Mouse (Mus musculus) kidney, embryonic 16.5 days (tissue): ENCODE results near the gene Ube2s. TPM values are rescaled to one million over a fixed set of nuclear protein-coding genes. Genes with fewer than 3 reads are reported as not detected.

Experiments
- ATAC-seq: fragments of 200-750 bp; cut with Nextera tagmentation; 2 replicates; pipeline ENCODE4 v1.8.0; 2017; ENCODE audit warnings: moderate TSS enrichment; ENCODE audit not compliant: low FRiP score, low TSS enrichment
- H3K27ac ChIP-seq: fragments of 300-500 bp; sonication (generic); 2 replicates; pipeline ENCODE4 v1.5.1; 2014; ENCODE audit warnings: low read length
- H3K27me3 ChIP-seq: fragments of 300-500 bp; sonication (generic); 2 replicates; pipeline ENCODE4 v1.6.1; 2014; ENCODE audit warnings: low read length, control low read depth, mixed read lengths; ENCODE audit not compliant: insufficient read depth
- H3K36me3 ChIP-seq: fragments of 300-500 bp; sonication (generic); 2 replicates; pipeline ENCODE4 v1.6.1; 2014; ENCODE audit warnings: low read length, control low read depth, mixed read lengths; ENCODE audit not compliant: insufficient read depth
- H3K4me1 ChIP-seq: fragments of 300-500 bp; sonication (generic); 2 replicates; pipeline ENCODE4 v1.6.1; 2014; ENCODE audit warnings: low read length, control low read depth, mixed read lengths; ENCODE audit not compliant: insufficient read depth
- H3K4me2 ChIP-seq: fragments of 300-500 bp; sonication (generic); replicated peaks from 2 replicates; pipeline ENCODE4 v1.6.1; 2014; ENCODE audit warnings: low read depth, low read length
- H3K4me3 ChIP-seq: fragments of 300-500 bp; sonication (generic); 2 replicates; pipeline ENCODE4 v1.5.1; 2014; ENCODE audit warnings: mild to moderate bottlenecking, low read length
- H3K9ac ChIP-seq: fragments of 300-500 bp; sonication (generic); replicated peaks from 2 replicates; pipeline ENCODE4 v1.6.1; 2014; ENCODE audit warnings: low read length
- H3K9me3 ChIP-seq: fragments of 300-500 bp; sonication (generic); 2 replicates; pipeline ENCODE4 v1.6.1; 2016; ENCODE audit warnings: low read length, control low read depth
- WGBS: fragments of 180-500 bp; shearing (Covaris S2); extraction: QIAGEN DNeasy Blood & Tissue Kit; methylation state at CpG from one replicate; pipeline ENCODE4 v1.1.7; 2014; 5-methylcytosine and 5-hydroxymethylcytosine counted together
- polyA plus RNA-seq: library from polyadenylated mRNA; unstranded; fragments of >200 nt; fragmentation: Nextera tagmentation; extraction: Ambion mirVana; gene quantifications from 2 replicates; pipeline ENCODE4 v1.2.1, GENCODE M21; 2015

Ube2s gene
- polyA plus RNA-seq, 1 experiment from 2014 or later: 360 TPM

DNA sequence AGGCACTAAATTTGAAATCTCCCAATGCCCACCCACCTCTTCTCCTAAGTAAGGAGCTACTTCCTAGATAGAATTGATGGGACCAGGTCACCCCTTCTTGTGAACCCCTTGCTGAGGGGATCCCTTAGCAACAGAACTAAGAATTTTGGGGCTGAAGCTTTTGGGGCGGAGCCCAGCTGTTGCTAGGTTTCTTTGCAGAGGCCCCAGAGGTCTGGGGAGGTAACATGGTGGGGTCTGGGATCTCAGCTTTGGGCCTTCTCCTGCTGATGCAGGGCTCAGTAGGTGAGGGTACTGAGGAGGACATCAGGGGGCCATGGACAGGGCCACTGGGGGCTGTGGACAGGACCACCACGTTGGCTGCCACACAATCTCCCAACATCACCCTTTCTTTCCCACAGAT is 29.6 kb downstream of the Ube2s start, which contains the start of the genes Il11 and Tmem190:
Gene Il11, minus strand, starts transcription at position 101 of the 400 bp plus-strand sequence.
Gene Tmem190, plus strand, starts transcription at position 179 of the 400 bp plus-strand sequence.
- no peak within 1 kb of the TSS for H3K4me3 ChIP-seq

DNA sequence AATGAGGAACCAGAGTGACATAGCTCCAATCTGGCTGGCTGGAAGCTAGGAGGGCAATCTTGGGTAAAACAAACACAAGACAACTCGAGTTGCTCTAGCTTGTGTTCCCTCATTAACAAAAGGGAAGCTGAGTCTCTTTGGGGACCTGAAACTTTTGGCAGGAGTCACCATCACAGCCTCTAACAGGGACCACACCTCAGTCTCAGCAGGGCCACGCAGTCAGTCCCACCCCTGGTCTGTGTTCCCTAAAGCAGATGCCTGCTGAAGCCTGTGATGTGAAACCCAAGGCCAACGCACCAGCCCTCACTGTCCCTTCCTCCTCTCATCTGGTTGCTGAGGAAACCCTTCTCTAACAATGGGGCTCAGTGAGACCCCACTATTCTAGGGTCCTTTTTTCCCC is 30.3 kb downstream of the Ube2s start:
- H3K4me3 ChIP-seq: no peak overlapping the region

More for the DNA sequence above, 29.6 kb downstream of the Ube2s start, which contains the start of the genes Il11 and Tmem190:
- H3K9me3 ChIP-seq: no peaks in the 10 kb centered on the region
- peaks cover 12% of the 10 kb centered on the region for H3K27me3 ChIP-seq
- H3K4me2 ChIP-seq: no peak within 1 kb of the TSS
- no peak within 1 kb of the TSS for H3K27ac ChIP-seq
- H3K36me3 ChIP-seq: no peaks in the 10 kb centered on the region
- 79% methylated on average over 2 of the region's 2 CpGs for WGBS
- peak within 1 kb of the TSS; percentile 23; the same call in 1 of the 2 replicates for H3K9ac ChIP-seq
- H3K4me1 ChIP-seq: peaks cover 10% of the 10 kb centered on the region
- ATAC-seq: no peak

DNA sequence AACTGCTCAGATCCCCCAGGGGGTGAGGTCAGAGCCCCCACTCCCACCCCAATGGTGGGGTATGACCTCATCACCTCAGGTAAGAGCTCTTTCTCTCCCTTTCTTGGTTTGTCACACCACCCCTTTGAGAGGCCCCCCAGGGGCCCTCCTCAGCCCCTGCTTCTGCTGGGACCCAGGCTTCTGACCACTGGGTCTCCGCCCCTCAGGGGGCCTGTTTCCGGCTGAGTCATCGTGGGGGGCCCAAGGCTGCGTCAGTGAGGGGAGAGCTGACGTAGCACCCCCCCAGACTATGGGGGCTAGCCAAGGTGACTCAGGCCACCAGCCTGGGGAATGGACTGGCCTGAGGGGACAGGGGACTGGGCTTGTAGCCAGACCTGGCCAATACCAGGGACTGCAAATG is 32.5 kb downstream of the Ube2s start:
- no peak overlapping the region for H3K9ac ChIP-seq
- no peak overlapping the region for H3K4me2 ChIP-seq
- peaks cover 38% of the 10 kb centered on the region for H3K27me3 ChIP-seq
- H3K9me3 ChIP-seq: no peaks in the 10 kb centered on the region
- no peak overlapping the region for H3K4me3 ChIP-seq
- H3K36me3 ChIP-seq: no peaks in the 10 kb centered on the region
- peaks cover 20% of the 10 kb centered on the region for H3K4me1 ChIP-seq
- ATAC-seq: no peak
- WGBS: 38% methylated on average over 5 of the region's 5 CpGs
- no peak overlapping the region for H3K27ac ChIP-seq

More for the DNA sequence above, 30.3 kb downstream of the Ube2s start:
- 43% methylated on average over 3 of the region's 3 CpGs for WGBS
- Histone ChIP-seq H3K9ac (no peak overlapping the region), H3K36me3 (no peaks in the 10 kb centered on the region), H3K27ac (no peak overlapping the region), H3K4me2 (no peak overlapping the region), H3K4me1 (peaks cover 16% of the 10 kb centered on the region), H3K9me3 (no peaks in the 10 kb centered on the region), H3K27me3 (peaks cover 18% of the 10 kb centered on the region)
- no peak for ATAC-seq

DNA sequence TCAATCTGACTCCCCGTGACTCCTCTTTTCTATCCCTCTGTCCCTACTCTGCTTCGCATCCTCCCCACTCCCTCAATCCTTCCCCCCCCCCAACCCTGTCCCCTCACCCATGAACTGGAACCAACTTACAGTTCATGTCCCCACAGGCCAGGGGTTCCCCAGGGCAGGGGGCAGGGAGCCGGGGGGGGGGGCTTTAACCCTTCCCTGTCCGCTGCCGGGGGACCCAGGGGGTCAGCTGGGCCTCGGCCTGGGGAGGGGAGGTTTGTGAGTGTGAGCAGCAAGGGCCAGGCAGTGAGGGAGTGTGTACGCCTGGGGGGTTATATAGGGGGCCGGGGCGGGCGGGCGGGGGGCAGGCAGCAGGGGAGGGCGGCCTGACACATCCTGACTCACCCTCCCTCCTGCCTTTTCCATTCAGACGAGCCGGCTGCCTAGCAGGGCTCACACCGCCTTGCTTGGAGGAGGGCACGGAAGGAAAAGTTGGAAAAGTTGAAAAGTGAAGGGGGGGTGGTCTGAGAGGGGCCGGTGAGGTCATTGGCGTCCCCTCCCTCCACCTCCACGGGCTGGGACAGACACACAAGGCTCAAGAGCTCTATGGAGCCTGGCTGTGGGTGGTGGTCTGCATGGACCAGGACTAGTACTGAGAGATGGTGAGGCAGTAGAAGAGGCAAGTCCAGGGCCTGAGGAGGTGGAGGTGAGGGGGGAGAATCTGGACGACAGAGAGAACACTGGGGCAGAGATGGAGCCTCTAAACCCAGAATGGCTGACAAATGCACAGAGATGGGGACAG is 34.3 kb downstream of the Ube2s start:
- Histone ChIP-seq H3K9me3 (no peaks in the 10 kb centered on the region), H3K36me3 (no peaks in the 10 kb centered on the region), H3K9ac (no peak overlapping the region), H3K27me3 (peaks cover 39% of the 10 kb centered on the region), H3K4me1 (peaks cover 20% of the 10 kb centered on the region), H3K4me3 (no peak overlapping the region), H3K27ac (no peak overlapping the region), H3K4me2 (peak overlapping the region; percentile 59)
- ATAC-seq: 0 out of 2 replicates have a peak, but pooled peaks have one; percentile 10
- WGBS: 5% methylated on average over 11 of the region's 20 CpGs

DNA sequence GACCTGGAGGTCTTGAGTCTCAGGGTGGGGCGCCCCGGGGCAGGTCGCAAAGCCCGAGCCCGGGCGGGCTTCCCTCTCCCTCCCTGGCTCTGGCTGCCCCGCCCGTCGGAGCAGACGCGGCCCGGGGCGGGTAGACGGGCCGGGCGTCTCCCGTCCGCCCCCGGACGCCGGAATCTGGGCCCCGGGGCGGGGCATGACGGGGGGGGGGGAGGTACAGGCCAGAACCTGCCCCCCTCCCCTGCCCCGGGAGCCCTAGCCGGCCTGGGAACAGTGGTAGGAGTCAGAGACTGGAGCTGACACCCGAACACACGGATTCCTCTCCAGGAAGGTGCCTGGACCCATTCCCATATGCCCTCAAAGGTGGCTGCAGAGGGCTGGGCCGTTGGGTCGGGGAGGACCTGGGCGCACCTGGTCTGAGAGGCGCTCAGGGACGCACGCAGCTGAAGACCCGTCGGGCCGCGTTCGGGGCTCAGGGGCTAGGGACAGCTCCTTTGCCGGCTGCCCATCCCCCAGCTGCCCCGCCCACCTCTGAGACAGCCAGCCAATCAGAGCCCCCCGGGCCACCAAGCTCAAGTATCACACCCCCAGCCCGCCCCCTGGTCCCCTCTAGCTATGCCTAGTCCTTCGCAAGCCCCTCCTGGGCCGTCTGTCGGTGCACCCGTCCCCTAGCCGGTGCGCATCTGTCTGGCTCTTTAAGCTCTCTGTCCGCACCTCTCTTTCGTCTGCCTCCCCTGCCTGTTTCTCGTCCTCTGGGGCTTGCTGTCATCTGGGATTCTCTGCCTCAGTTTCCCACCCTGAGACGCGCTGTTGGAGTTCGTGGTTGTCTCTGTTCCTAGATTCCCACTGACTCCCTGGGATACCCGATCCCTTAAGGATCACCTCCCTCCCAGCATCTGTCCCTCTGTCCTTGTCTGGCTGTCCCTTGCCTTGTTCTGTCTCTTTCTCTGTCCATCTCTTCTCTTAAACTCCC is 35.2 kb downstream of the Ube2s start:
- peaks cover 39% of the 10 kb centered on the region for H3K27me3 ChIP-seq
- peak overlapping the region; percentile 31; the same call in 1 of the 2 replicates for H3K9ac ChIP-seq
- ATAC-seq: peak; percentile 81
- H3K4me1 ChIP-seq: peaks cover 20% of the 10 kb centered on the region
- H3K27ac ChIP-seq: no peak overlapping the region
- no peaks in the 10 kb centered on the region for H3K9me3 ChIP-seq
- peak overlapping the region; percentile 59 for H3K4me2 ChIP-seq
- 1% methylated on average over 36 of the region's 56 CpGs for WGBS
- H3K4me3 ChIP-seq: peak overlapping the region; percentile 41
- H3K36me3 ChIP-seq: no peaks in the 10 kb centered on the region

DNA sequence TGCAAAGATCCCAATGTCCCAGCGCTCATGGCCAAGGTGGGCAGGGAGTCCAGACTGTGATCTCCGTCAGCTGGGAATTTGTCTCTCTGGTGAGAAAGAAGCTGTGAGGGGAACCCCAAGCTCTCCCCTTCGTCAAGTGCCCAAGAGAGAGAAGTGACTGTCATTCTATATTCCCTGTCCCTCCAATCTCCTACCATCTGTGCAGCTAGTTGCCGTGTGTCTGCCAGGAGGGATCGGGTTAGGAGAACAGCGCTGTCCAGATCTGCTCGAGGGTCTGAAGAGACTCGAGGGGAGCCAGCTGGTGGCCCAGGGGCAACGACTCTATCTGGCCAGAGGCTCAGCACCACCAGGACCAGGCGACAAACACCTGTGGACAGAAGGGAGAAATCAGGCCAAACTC is 36.3 kb downstream of the Ube2s start:
- Histone ChIP-seq H3K4me3 (no peak overlapping the region), H3K4me2 (no peak overlapping the region), H3K9ac (no peak overlapping the region), H3K36me3 (no peaks in the 10 kb centered on the region), H3K9me3 (no peaks in the 10 kb centered on the region), H3K4me1 (peaks cover 17% of the 10 kb centered on the region), H3K27me3 (peaks cover 39% of the 10 kb centered on the region), H3K27ac (no peak overlapping the region)
- 41% methylated on average over 10 of the region's 10 CpGs for WGBS
- no peak for ATAC-seq

DNA sequence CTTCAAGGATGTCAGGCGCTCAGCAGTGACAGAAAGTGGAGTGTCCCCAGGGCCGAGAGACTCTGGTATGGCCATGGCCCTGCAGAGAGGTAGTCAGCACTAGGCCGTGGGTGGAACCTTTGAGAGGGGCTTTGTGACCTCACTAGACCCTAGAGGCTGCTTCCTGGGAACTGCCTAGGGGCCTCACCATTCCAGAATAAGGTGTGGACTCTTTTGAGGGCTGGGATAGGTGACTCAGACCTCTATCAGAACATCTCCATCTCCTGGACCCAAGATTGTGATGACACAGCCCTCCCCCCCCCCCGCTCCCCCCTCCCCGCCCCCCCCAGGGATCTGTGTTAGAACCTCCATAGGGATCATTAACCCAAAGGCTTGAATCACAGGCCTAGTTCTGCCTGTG is 41.2 kb downstream of the Ube2s start, which contains the start of gene Fam71e2:
Gene Fam71e2, minus strand, starts transcription at position 101 of the 400 bp plus-strand sequence.
- ATAC-seq: no peak
- no peak within 1 kb of the TSS for H3K4me2 ChIP-seq
- 68% methylated on average over 3 of the region's 5 CpGs for WGBS
- H3K27me3 ChIP-seq: peaks cover 12% of the 10 kb centered on the region
- no peak within 1 kb of the TSS for H3K4me3 ChIP-seq
- no peak within 1 kb of the TSS for H3K9ac ChIP-seq
- no peaks in the 10 kb centered on the region for H3K36me3 ChIP-seq
- H3K4me1 ChIP-seq: no peaks in the 10 kb centered on the region
- no peaks in the 10 kb centered on the region for H3K9me3 ChIP-seq
- no peak within 1 kb of the TSS for H3K27ac ChIP-seq

DNA sequence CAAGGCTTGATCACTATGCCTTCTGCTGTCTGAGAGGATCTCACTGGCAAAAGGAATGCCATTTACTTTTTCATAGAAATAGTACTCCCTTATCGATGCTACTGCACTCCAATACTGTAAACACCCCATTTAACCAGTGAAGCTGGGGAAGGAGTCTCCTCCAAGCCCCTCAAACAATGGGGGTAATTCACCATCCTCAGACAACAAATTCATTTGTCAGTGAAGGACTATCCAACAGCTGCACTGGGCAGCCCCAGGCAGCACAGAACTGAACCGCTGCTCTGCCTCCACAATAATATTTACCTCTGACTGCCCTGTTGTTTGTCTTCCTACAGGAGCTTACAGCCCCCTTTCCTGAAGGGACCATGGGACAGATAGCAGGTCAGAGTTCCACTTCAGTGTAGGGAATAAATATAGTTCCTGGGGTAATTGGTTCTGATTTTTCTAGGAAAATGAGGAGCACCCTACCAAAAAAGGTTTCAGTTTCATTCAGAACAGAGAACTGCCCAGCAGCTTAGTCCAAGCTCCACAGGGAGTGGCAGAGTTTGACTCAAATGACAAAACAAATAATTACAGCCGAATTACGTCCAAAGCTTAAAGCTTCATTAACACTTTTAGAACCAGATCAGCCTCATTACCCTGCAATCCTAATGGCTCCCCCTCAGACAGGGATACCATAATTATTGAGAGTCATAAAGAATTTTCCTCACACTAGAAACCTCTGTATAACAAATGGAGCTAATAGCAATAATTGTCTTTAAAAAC is 47.3 kb downstream of the Ube2s start:
- Histone ChIP-seq H3K27ac (no peak overlapping the region), H3K9ac (no peak overlapping the region; the same call in 1 of the 2 replicates), H3K9me3 (no peaks in the 10 kb centered on the region), H3K4me2 (no peak overlapping the region), H3K27me3 (no peaks in the 10 kb centered on the region; the same call in 1 of the 2 replicates), H3K4me3 (no peak overlapping the region), H3K36me3 (no peaks in the 10 kb centered on the region), H3K4me1 (no peaks in the 10 kb centered on the region)
- WGBS: 16% methylated on average over 4 of the region's 4 CpGs
- no peak for ATAC-seq

DNA sequence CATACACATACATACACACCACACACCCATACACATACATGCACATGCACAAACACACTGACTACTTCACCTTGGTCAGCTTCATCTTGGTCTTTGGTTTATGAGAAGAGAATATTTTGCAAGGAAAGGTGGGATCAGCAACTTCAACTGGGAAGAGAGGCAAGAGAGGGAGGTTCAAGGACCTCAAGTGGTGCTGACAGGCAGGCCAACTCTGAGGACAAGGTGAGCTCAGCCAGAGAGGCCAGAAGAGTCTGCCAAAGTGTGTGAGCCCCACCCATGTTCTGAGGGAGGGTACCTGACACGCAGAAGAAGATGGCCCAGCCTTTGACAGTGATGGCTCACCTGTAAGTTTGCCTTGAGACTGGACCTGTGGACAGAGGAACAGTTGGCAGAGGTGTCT is 52.7 kb downstream of the Ube2s start:
- Histone ChIP-seq H3K27me3 (no peaks in the 10 kb centered on the region), H3K4me3 (no peak overlapping the region), H3K4me2 (no peak overlapping the region), H3K36me3 (no peaks in the 10 kb centered on the region), H3K4me1 (no peaks in the 10 kb centered on the region), H3K9ac (no peak overlapping the region), H3K9me3 (no peaks in the 10 kb centered on the region), H3K27ac (no peak overlapping the region)
- 67% methylated on average over 1 of the region's 1 CpGs for WGBS
- ATAC-seq: no peak
